Mouse (Mus musculus) gastrocnemius, postnatal 25 days (tissue): ENCODE results near the gene Prss41. TPM values are rescaled to one million over a fixed set of nuclear protein-coding genes. Genes with fewer than 3 reads are reported as not detected.

Experiments
- DNase-seq: peaks from one replicate; pipeline ENCODE4 v3.0.0; 2022
- total RNA-seq, 2 experiments: library from RNA; stranded (reverse); gene quantifications; 1 replicate in 1 of 2; 2 replicates in 1 of 2; pipeline ENCODE4 v1.2.3; 2021

The Prss41 gene
- total RNA-seq, 2 experiments from 2014 or later = not detected

- DNase-seq = no peak
Measured at GRCm38 (mm10) chr17:23825591-23825990, 18.4 kb downstream of the Prss41 start.

GRCm38 (mm10) chr17:23823614-23824013 is 20.4 kb downstream of the Prss41 start:
- DNase-seq = no peak

GRCm38 (mm10) chr17:23823018-23823417 is 21.0 kb downstream of the Prss41 start:
- DNase-seq = no peak

- DNase-seq = no peak
Measured at GRCm38 (mm10) chr17:23822094-23822493, 21.9 kb downstream of the Prss41 start.

GRCm38 (mm10) chr17:23820731-23821130 is 23.2 kb downstream of the Prss41 start:
- DNase-seq = no peak

GRCm38 (mm10) chr17:23819235-23819634 is 24.7 kb downstream of the Prss41 start:
- DNase-seq = no peak

- no peak for DNase-seq
Measured at GRCm38 (mm10) chr17:23818579-23818978, 25.4 kb downstream of the Prss41 start.

GRCm38 (mm10) chr17:23815641-23816040 is 28.3 kb downstream of the Prss41 start:
- DNase-seq = no peak

GRCm38 (mm10) chr17:23807918-23808317 is 36.1 kb downstream of the Prss41 start:
- DNase-seq = no peak

- DNase-seq = no peak
Measured at GRCm38 (mm10) chr17:23806867-23807266, 37.1 kb downstream of the Prss41 start.

- no peak for DNase-seq
Measured at GRCm38 (mm10) chr17:23804426-23805085, 39.4 kb downstream of the Prss41 start.

- DNase-seq = peak; percentile 56
Measured at GRCm38 (mm10) chr17:23803366-23804041, 40.5 kb downstream of the Prss41 start.

- peak; percentile 99 for DNase-seq
Measured at GRCm38 (mm10) chr17:23802746-23803365, 41.1 kb downstream of the Prss41 start.

GRCm38 (mm10) chr17:23801627-23802026 is 42.3 kb downstream of the Prss41 start:
- DNase-seq = no peak

GRCm38 (mm10) chr17:23797316-23797715 is 46.7 kb downstream of the Prss41 start:
- DNase-seq = no peak

GRCm38 (mm10) chr17:23795323-23795722 is 48.6 kb downstream of the Prss41 start:
- no peak for DNase-seq

- no peak for DNase-seq
Measured at GRCm38 (mm10) chr17:23791079-23791357, 53.0 kb downstream of the Prss41 start.

GRCm38 (mm10) chr17:23790269-23791078 is 53.5 kb downstream of the Prss41 start, which contains the start of gene Srrm2:
Gene Srrm2, plus strand, starts transcription at chr17:23790532.
- peak; percentile 34 for DNase-seq

- DNase-seq = no peak
Measured at GRCm38 (mm10) chr17:23789749-23790268, 54.2 kb downstream of the Prss41 start.

- no peak for DNase-seq
Measured at GRCm38 (mm10) chr17:23788973-23789372, 55.0 kb downstream of the Prss41 start.
